Mouse (Mus musculus): ENCODE data around the gene Pfkfb3.

DNA sequence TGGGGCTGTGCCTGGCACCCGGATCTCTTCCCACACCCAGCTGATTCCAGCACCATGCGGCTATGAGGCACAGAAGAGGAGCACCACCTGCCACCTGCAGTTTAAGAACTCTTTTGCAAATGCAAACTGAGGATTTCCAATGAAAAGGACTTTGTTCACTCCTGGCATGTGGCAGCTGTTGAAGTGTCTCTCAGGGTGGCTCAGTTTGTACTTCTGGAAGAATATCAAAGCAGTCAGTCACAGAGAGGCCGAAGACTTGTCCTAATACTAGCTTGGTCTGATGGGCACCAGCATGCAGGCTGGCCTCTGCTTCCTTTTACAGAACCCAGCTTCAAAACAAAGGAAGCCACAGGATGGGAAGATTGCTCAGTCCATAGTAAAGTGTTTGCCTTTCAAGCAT lies 62.4 kb downstream of the Pfkfb3 start:
- TF ChIP-seq POLR2A (IDR thresholded peaks at IDR 0.05; ENCODE audit: borderline replicate concordance, control insufficient read depth, low read depth, low read length) = no peak
- TF ChIP-seq CTCF (IDR thresholded peaks at IDR 0.05; ENCODE audit: control insufficient read depth, insufficient read depth, low read length) = no peak

Measured in bone marrow, adult 2 months (tissue).